Mouse (Mus musculus): ENCODE results near the gene Prss38. TPM values are rescaled to one million over a fixed set of nuclear protein-coding genes. Genes with fewer than 3 reads are reported as not detected.

Prss38 gene
- polyA plus RNA-seq, 1 experiment from 2014 or later: not detected

DNA sequence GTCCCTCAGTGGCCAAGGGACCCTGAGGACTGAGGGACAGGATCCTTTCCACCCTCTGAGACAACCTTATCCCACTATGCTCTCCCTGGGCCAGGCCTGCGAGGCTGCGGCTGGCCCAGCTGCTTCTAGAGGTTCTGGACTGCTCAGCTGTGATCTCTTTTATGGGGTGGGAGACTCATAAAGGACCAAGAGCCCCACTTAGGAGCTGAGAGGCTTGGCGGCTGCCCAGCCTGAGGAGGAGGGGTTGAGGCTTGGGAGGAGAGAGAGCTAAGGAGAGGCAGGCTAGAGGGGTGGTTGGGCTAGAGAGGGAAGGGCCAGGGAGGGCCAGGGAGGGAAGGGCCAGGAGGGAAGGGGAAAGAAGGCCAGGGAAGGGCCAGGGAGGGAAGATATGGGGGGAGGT is 11.0 kb downstream of the Prss38 start:
- no peaks in the 10 kb centered on the region for H3K36me3 ChIP-seq (ENCODE audit: control insufficient read depth, insufficient read depth, low read length)
- 48% methylated on average over 3 of the region's 3 CpGs for WGBS
- H3K9me3 ChIP-seq (replicated peaks; ENCODE audit: control insufficient read depth, low read length): no peaks in the 10 kb centered on the region
- DNase-seq (ENCODE audit: low spot score) (peak; percentile 44), ATAC-seq (no peak)
- no peaks in the 10 kb centered on the region for H3K27me3 ChIP-seq (replicated peaks; ENCODE audit: control insufficient read depth, insufficient read depth, low read length)
- no peak overlapping the region for H3K9ac ChIP-seq (ENCODE audit: low read length)
- no peak overlapping the region for H3K27ac ChIP-seq (ENCODE audit: low read depth, low read length)
- H3K4me3 ChIP-seq (ENCODE audit: low read depth, low read length): no peak overlapping the region
- H3K4me1 ChIP-seq (ENCODE audit: control insufficient read depth, insufficient read depth, low read length): 0 out of 2 replicates have a peak, but pooled peaks cover 7% of the 10 kb centered on the region
- no peak overlapping the region for H3K4me2 ChIP-seq (ENCODE audit: low read length)

DNA sequence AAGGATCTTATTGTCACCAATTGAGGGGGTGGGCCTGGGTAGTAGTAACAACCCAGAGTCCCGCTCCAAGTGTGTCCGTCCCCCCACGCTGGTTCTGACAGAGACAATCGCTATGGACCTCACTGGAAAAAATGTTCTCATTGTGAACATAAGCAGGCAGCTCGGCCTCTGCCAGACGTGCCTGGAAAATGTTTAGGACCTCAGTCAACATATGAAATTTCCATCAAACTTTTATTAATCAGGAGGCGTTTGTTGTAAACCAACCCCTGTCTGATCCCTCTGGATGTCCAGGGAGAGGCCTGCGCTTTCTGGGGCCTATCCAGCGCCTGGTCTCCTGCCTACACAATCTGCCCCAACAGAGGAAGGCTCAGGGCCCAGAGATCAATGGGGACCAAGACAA is 11.4 kb downstream of the Prss38 start:
- ATAC-seq: no peak
- DNase-seq (ENCODE audit: low spot score): no peak
- H3K4me1 ChIP-seq (ENCODE audit: control insufficient read depth, insufficient read depth, low read length): 0 out of 2 replicates have a peak, but pooled peaks cover 7% of the 10 kb centered on the region
- H3K27ac ChIP-seq (ENCODE audit: low read depth, low read length): no peak overlapping the region
- H3K9me3 ChIP-seq (replicated peaks; ENCODE audit: control insufficient read depth, low read length): no peaks in the 10 kb centered on the region
- no peak overlapping the region for H3K4me3 ChIP-seq (ENCODE audit: low read depth, low read length)
- H3K27me3 ChIP-seq (replicated peaks; ENCODE audit: control insufficient read depth, insufficient read depth, low read length): no peaks in the 10 kb centered on the region
- H3K36me3 ChIP-seq (ENCODE audit: control insufficient read depth, insufficient read depth, low read length): no peaks in the 10 kb centered on the region
- WGBS: 91% methylated on average over 9 of the region's 9 CpGs
- no peak overlapping the region for H3K9ac ChIP-seq (ENCODE audit: low read length)
- H3K4me2 ChIP-seq (ENCODE audit: low read length): no peak overlapping the region

DNA sequence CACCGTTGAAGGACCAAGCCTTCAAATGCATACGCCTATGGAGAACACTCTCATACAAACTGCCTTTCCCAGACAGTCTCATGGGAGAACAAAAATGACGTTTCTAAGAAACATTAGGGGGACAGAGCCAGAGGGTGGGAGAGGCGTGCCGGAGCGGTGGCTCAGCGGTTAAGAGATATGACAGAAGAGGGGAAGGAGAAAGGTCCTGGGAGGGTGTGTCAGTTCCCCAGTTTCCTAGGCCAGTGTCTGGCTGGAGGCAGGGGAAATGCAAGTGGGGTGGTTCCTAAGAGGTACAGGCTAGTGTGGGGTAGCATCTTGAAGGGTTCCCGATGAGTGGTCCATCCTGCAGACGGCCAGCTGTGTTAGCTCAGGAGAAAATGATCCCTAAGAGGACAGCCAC is 14.2 kb downstream of the Prss38 start:
- DNase-seq (ENCODE audit: low spot score): no peak
- Histone ChIP-seq H3K9ac (ENCODE audit: low read length) (no peak overlapping the region), H3K27ac (ENCODE audit: low read depth, low read length) (no peak overlapping the region), H3K4me2 (ENCODE audit: low read length) (no peak overlapping the region), H3K4me1 (ENCODE audit: control insufficient read depth, insufficient read depth, low read length) (0 out of 2 replicates have a peak, but pooled peaks cover 7% of the 10 kb centered on the region), H3K9me3 (replicated peaks; ENCODE audit: control insufficient read depth, low read length) (no peaks in the 10 kb centered on the region), H3K27me3 (replicated peaks; ENCODE audit: control insufficient read depth, insufficient read depth, low read length) (no peaks in the 10 kb centered on the region), H3K36me3 (ENCODE audit: control insufficient read depth, insufficient read depth, low read length) (no peaks in the 10 kb centered on the region), H3K4me3 (ENCODE audit: low read depth, low read length) (no peak overlapping the region)
- WGBS: 86% methylated on average over 9 of the region's 9 CpGs
- ATAC-seq: no peak

DNA sequence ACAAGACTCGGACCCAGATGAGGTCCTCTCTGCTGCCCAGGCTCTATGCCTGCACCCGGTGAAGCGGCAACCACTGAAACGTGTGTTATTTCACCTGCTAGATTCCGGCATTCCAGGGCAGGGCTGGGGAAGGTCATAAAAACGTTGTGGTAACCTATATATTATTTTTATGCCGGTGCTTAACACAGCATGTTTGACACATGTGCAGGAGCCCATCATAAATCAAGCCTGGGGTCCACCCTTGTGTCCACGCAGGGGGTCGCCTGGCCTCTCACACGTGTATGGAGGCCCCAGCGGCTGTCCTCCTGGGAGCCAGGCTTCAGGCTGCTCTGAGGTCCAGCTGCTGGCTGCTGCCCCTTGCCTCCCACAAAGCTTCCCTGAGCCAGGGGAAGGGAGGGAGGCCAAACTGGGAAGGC is 18.6 kb downstream of the Prss38 start:
- H3K9ac ChIP-seq (ENCODE audit: low read length): no peak overlapping the region
- no peaks in the 10 kb centered on the region for H3K4me1 ChIP-seq (ENCODE audit: control insufficient read depth, insufficient read depth, low read length)
- no peaks in the 10 kb centered on the region for H3K9me3 ChIP-seq (replicated peaks; ENCODE audit: control insufficient read depth, low read length)
- no peak for ATAC-seq
- H3K27me3 ChIP-seq (replicated peaks; ENCODE audit: control insufficient read depth, insufficient read depth, low read length): no peaks in the 10 kb centered on the region
- H3K27ac ChIP-seq (ENCODE audit: low read depth, low read length): no peak overlapping the region
- no peak overlapping the region for H3K4me3 ChIP-seq (ENCODE audit: low read depth, low read length)
- DNase-seq (ENCODE audit: low spot score): no peak
- H3K36me3 ChIP-seq (ENCODE audit: control insufficient read depth, insufficient read depth, low read length): no peaks in the 10 kb centered on the region
- H3K4me2 ChIP-seq (ENCODE audit: low read length): no peak overlapping the region
- 77% methylated on average over 11 of the region's 11 CpGs for WGBS

DNA sequence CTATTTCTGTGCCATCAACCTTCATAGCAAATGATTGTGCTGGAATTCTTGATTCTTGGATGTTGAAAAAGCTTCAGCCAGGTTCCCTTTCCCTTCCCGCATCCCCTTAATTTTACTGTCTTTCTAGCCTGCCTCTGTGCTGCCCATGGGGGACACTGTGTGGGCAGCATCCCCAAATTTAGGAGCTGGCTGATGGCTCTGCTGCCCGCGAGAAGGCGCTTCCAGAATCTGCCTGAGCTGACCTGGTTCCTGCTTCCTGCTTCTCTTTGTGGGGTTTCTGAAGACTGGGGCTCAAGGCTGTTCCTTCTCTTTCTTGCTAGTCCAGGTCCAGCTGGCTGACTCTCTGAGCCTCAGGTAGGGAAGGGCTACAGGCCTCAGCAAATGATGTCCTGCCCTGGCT is 20.7 kb downstream of the Prss38 start:
- ATAC-seq: no peak
- DNase-seq (ENCODE audit: low spot score): no peak
- no peak overlapping the region for H3K27ac ChIP-seq (ENCODE audit: low read depth, low read length)
- H3K27me3 ChIP-seq (replicated peaks; ENCODE audit: control insufficient read depth, insufficient read depth, low read length): no peaks in the 10 kb centered on the region
- H3K9ac ChIP-seq (ENCODE audit: low read length): no peak overlapping the region
- no peak overlapping the region for H3K4me3 ChIP-seq (ENCODE audit: low read depth, low read length)
- no peak overlapping the region for H3K4me2 ChIP-seq (ENCODE audit: low read length)
- H3K4me1 ChIP-seq (ENCODE audit: control insufficient read depth, insufficient read depth, low read length): no peaks in the 10 kb centered on the region
- no peaks in the 10 kb centered on the region for H3K36me3 ChIP-seq (ENCODE audit: control insufficient read depth, insufficient read depth, low read length)
- H3K9me3 ChIP-seq (replicated peaks; ENCODE audit: control insufficient read depth, low read length): no peaks in the 10 kb centered on the region
- 95% methylated on average over 4 of the region's 4 CpGs for WGBS

DNA sequence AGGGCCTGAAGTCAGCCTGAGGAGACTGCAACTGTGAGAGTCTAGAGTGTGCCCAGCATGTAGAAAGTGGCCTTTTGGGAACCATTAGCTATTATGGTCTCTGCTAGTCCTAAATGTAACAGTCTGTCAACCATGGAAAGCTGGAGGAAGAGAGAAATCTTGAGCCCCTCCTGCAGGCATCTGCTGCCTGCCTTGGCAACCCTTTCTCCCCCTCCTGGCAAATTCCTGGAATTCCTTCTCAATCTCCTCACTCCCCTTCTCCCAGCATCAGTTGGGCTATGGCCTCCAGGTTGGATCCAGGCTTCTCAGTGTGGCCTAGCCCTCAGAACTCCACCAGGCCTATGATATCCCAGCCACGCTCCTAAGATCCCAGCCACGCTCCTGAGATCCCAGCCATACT is 25.1 kb downstream of the Prss38 start:
- Histone ChIP-seq H3K4me1 (ENCODE audit: control insufficient read depth, insufficient read depth, low read length) (no peaks in the 10 kb centered on the region), H3K36me3 (ENCODE audit: control insufficient read depth, insufficient read depth, low read length) (no peaks in the 10 kb centered on the region), H3K4me3 (ENCODE audit: low read depth, low read length) (no peak overlapping the region), H3K9me3 (replicated peaks; ENCODE audit: control insufficient read depth, low read length) (no peaks in the 10 kb centered on the region), H3K9ac (ENCODE audit: low read length) (no peak overlapping the region), H3K27me3 (replicated peaks; ENCODE audit: control insufficient read depth, insufficient read depth, low read length) (no peaks in the 10 kb centered on the region), H3K27ac (ENCODE audit: low read depth, low read length) (no peak overlapping the region), H3K4me2 (ENCODE audit: low read length) (no peak overlapping the region)
- DNase-seq (ENCODE audit: low spot score) (no peak), ATAC-seq (no peak)
- 79% methylated on average over 2 of the region's 2 CpGs for WGBS

DNA sequence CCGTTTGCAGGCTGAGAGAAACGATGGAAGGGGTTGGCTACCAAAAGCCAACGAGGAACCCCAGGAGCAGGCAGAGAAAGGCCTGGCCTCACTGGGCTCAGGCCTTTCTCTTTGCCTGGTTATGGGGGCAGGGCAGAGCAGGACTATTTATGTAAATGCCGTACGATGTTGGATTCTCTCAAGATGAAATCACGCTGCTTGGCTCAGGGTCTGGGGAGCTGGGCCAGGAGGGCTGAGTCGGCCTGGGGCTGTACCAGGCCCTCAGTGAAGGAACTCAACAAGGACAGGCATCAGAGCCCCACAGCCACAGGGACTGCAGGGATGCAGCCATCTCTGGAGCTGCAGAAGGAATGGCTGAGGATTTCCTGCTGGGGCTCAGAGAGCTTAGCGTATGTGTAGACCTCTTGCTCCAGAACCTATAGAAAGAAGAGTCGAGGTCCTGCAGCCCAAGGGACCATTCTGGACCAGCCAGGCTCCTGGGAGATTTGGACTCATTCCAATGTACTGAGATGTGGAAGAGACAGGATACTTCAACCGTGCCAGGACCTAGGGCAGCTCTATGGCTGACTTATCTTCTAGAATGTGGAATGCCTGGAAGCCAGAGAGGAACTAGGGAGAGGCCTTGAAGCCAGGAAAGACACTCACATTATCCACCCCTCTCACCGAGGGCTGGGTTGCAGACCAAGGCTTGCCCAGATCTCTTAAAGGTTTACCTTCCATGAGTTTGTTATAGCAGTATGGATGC is 29.1 kb downstream of the Prss38 start:
- no peaks in the 10 kb centered on the region for H3K27me3 ChIP-seq (replicated peaks; ENCODE audit: control insufficient read depth, insufficient read depth, low read length)
- no peak for ATAC-seq
- no peak for DNase-seq (ENCODE audit: low spot score)
- 80% methylated on average over 11 of the region's 11 CpGs for WGBS
- no peaks in the 10 kb centered on the region for H3K36me3 ChIP-seq (ENCODE audit: control insufficient read depth, insufficient read depth, low read length)
- no peak overlapping the region for H3K27ac ChIP-seq (ENCODE audit: low read depth, low read length)
- H3K4me2 ChIP-seq (ENCODE audit: low read length): no peak overlapping the region
- H3K4me1 ChIP-seq (ENCODE audit: control insufficient read depth, insufficient read depth, low read length): no peaks in the 10 kb centered on the region
- H3K9me3 ChIP-seq (replicated peaks; ENCODE audit: control insufficient read depth, low read length): no peaks in the 10 kb centered on the region
- no peak overlapping the region for H3K9ac ChIP-seq (ENCODE audit: low read length)
- no peak overlapping the region for H3K4me3 ChIP-seq (ENCODE audit: low read depth, low read length)

DNA sequence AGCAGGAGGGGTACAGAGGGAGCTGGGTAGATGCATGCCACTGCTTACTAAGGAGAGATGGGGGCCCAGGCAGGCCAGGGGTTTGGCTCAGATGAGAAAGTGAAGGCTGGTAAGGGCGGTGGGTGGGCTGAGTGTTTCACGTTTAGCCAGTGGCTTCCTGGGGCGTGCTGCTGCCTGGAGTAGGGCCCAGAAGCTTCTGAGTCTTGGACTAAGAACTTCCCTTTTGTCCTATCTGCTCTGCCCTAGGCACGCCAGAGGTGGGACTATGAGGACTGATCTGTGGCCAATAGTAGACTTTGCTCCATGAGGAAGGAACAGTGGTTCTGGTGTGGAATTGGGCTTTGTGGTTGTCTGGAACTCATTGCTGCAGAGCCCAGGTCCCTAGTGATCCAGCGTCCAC is 32.5 kb downstream of the Prss38 start:
- Histone ChIP-seq H3K27ac (ENCODE audit: low read depth, low read length) (no peak overlapping the region), H3K36me3 (ENCODE audit: control insufficient read depth, insufficient read depth, low read length) (no peaks in the 10 kb centered on the region), H3K4me2 (ENCODE audit: low read length) (no peak overlapping the region), H3K9ac (ENCODE audit: low read length) (no peak overlapping the region), H3K9me3 (replicated peaks; ENCODE audit: control insufficient read depth, low read length) (no peaks in the 10 kb centered on the region), H3K4me1 (ENCODE audit: control insufficient read depth, insufficient read depth, low read length) (no peaks in the 10 kb centered on the region), H3K27me3 (replicated peaks; ENCODE audit: control insufficient read depth, insufficient read depth, low read length) (no peaks in the 10 kb centered on the region), H3K4me3 (ENCODE audit: low read depth, low read length) (no peak overlapping the region)
- WGBS: 84% methylated on average over 5 of the region's 5 CpGs
- DNase-seq (ENCODE audit: low spot score) (no peak), ATAC-seq (no peak)

DNA sequence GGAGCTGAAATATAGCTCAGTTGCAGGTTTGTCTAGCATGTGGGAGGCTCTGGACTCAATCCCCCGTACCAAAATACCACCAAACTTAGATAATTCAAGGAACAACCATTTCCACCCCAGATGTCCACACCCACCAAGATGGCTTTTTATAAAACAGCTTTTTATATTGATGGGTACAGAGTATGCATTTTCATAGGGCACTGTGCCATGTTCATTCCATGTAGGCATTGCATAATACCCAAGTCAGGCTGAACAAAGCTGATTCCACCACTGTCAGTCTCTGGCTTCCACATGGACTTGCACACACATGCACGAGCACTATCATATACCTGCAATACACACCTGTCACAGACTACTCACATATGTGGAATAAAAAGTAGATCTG is 36.7 kb downstream of the Prss38 start:
- ATAC-seq (no peak), DNase-seq (ENCODE audit: low spot score) (no peak)
- 94% methylated on average over 2 of the region's 2 CpGs for WGBS
- Histone ChIP-seq H3K4me1 (ENCODE audit: control insufficient read depth, insufficient read depth, low read length) (no peaks in the 10 kb centered on the region), H3K27ac (ENCODE audit: low read depth, low read length) (no peak overlapping the region), H3K27me3 (replicated peaks; ENCODE audit: control insufficient read depth, insufficient read depth, low read length) (no peaks in the 10 kb centered on the region), H3K9me3 (replicated peaks; ENCODE audit: control insufficient read depth, low read length) (no peaks in the 10 kb centered on the region), H3K4me2 (ENCODE audit: low read length) (no peak overlapping the region), H3K4me3 (ENCODE audit: low read depth, low read length) (no peak overlapping the region), H3K36me3 (ENCODE audit: control insufficient read depth, insufficient read depth, low read length) (no peaks in the 10 kb centered on the region), H3K9ac (ENCODE audit: low read length) (no peak overlapping the region)

Data from forebrain, embryonic 14.5 days (tissue).